Mouse (Mus musculus) layer of hippocampus, postnatal 25 days (tissue): ENCODE results near the gene Dnhd1. TPM values are rescaled to one million over a fixed set of nuclear protein-coding genes. Genes with fewer than 3 reads are reported as not detected.
"Not testable (repeated sequence)": the region's sequence is repeated elsewhere in the genome, so short reads cannot be mapped to it uniquely, and the experiment has no call there.

Source experiments
- DNase-seq, 2 experiments: peaks; one replicate each; pipeline ENCODE4 v3.0.0; 2022; ENCODE audit warnings: mixed read lengths in 2 of 2, low spot score in 1 of 2; ENCODE audit errors: extremely low spot score in 1 of 2
- total RNA-seq, 2 experiments: library from RNA; stranded (reverse); gene quantifications; 2 replicates each; pipeline ENCODE4 v1.2.3; 2021

Gene Dnhd1
- total RNA-seq, 2 experiments from 2014 or later = 4.6 to 5.4 TPM

DNA sequence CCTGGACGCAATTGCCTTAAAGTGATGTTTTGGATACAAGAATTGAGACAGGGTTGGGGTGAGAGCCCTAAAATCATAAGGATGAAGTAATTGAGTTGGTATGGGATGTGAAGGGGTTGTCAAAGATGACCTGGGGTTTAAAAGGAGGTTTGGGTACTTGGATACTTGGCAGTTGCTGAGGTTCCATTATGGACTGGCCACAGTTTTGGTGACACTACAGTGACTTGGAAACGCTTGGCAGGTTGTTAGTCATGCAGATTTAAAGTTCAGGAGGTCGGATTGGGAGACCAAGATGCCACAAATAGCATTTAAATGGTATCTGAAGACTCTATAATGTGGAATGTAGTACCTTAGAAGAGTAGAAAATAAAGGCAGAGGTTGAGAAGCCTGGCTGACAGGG lies 87.0 kb downstream of the Dnhd1 start:
- DNase-seq = no peak

DNA sequence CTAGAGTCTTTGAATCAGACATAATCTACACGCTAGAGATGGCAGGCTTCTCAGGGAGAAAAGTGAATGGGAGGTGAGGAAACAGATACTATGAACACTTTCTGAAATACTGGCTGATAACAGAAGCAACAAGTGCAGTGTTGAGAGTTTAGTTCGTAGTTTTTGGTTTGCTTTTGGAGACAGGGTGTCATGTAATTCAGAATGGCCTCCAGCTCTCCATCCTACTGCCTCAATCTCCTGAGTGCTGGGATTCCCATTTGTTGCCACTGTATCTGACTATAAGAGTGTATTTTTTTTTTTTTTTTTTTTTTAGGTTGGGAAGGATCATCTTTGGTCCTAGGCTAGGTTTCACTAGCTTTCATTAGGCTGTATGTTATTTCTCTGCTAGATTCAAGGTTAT lies 87.7 kb downstream of the Dnhd1 start:
- DNase-seq = no peak

DNA sequence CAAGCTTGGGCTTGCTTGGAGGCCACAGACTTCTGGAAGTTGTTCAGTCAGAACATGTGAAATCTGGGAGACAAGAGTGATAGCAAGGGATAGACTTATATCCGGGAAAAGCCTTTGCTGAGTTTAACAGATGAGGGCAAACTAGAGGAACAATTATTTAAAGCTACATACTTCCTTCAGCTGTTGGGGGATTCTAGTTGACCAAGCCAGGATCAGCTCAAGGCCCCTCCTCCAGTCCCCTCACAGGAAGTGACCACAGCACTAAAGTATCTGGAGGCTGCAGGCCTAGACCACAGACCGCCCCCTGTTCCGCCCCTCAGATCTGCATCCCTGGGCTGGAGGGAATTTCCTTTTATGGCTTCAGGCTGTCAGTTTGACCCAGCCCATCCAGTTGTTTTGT lies 88.3 kb downstream of the Dnhd1 start:
- no peak for DNase-seq

DNA sequence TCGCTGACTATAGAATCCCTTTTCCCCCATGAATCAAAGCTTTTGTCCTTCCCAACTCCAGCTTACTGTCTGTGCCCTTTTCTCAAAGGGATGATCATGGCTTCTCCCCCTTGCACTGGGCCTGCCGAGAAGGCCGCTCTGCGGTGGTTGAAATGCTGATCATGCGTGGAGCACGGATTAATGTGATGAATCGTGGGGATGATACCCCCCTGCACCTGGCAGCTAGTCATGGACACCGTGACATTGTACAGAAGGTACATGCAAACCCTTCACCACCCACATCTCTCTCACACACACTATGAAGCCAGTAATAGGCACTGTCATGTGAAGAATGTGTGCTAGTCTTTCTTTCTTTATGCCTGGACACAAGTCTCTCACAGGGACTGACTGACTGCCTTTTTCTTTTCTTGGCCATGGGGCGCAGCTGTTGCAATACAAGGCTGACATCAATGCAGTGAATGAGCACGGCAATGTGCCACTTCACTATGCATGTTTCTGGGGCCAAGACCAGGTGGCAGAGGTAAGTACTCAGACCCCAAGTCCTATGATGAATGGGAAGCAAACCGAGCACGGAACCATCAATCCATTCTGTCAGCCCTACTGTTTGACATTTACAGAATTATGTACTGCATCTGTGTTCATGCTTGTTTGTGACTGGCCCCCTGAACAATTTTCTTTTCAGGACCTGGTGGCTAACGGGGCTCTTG lies 89.6 kb downstream of the Dnhd1 start:
- peak in 1 of 2 experiments; percentile 2 for DNase-seq

DNA sequence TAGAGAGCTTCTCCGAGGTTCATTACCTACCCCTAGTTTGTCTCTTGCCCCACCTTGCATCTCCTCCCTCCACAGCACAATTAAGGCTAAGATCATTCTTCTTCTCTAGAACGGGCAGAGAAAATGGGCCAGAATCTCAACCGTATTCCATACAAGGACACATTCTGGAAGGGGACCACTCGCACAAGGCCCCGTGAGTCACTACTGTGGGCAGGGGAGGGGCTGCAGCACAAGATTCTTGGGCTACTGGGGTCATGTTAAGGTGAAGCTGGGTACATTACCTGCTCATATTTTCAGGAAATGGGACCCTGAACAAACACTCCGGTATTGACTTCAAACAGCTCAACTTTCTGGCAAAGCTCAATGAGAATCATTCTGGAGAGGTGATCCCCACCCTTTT lies 90.2 kb downstream of the Dnhd1 start:
- peak in 1 of 2 experiments; percentile 3 for DNase-seq

DNA sequence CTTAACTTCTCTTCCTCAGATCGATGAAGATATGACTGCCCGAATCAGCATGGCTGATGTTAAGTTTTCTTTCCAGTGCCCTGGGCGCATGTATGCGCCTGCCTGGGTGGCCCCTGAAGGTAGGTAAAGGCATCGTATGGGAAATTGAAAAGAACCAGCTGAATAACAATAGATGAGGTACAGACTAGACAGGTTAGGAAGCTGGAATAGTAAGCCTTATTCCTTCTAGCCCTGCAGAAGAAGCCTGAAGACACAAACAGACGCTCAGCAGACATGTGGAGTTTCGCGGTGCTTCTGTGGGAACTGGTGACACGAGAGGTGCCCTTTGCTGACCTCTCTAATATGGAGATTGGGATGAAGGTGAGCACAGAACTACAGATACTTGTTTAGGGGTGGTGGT lies 91.4 kb downstream of the Dnhd1 start:
- no peak for DNase-seq

DNA sequence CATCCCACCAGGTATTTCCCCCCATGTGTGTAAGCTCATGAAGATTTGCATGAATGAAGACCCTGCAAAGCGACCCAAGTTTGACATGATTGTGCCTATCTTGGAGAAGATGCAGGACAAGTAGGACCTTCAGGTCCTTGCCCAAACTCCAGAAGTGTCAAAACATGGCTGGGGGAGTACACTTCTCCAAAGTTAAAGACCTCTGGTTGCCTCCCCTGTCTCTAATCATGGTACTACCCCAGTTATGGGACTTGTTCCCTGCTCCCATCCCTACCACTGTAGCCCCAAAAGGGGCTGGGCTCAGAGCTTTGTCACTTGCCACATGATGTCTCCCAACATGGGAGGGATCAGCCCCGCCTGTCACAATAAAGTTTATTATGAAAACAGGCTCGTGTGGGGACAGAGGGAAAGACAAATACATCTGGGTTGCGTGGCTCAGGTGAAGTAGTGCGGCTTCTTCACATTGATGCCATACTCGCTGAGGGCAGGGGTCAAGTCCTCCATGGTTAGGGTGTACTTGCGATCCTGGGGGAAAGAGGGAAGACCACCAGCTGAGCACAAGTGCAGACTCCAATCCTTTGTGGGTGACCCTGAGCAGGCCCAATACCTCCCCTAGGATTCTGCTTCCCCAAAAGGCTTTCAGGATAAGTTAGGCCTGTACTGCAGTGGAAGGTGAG lies 92.0 kb downstream of the Dnhd1 start:
- DNase-seq = not testable (repeated sequence)

DNA sequence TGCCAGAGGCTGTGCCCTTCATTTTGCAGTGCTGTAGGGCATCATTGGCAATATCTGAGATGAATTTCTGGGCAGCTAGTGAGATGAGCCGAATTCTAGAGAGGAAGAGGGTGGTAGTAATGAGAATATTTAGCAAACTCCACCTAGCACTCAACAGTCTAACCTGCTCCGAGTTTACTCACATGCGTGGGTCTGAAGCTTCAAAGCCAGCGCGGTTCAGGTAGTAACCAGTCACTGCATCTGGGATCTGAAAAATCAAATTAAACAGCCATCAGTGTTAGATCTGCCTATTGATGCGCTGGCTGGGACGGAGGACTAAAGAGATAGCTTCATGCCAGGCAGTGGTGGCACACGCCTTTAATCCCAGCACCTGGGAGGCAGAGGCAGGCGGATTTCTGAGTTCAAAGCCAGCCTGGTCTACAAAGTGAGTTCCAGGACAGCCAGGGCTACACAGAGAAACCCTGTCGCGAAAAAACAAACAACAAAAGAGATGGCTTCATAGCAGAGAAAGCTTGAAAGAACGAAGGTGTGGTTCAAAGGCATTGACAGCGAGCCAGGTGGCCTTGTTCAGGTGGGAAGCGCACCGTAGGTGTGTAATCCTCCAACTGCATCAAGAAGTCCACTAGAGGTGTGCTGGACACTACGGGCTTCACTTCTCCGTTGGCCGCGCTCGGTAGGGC lies 92.8 kb downstream of the Dnhd1 start:
- DNase-seq = not testable (repeated sequence)

DNA sequence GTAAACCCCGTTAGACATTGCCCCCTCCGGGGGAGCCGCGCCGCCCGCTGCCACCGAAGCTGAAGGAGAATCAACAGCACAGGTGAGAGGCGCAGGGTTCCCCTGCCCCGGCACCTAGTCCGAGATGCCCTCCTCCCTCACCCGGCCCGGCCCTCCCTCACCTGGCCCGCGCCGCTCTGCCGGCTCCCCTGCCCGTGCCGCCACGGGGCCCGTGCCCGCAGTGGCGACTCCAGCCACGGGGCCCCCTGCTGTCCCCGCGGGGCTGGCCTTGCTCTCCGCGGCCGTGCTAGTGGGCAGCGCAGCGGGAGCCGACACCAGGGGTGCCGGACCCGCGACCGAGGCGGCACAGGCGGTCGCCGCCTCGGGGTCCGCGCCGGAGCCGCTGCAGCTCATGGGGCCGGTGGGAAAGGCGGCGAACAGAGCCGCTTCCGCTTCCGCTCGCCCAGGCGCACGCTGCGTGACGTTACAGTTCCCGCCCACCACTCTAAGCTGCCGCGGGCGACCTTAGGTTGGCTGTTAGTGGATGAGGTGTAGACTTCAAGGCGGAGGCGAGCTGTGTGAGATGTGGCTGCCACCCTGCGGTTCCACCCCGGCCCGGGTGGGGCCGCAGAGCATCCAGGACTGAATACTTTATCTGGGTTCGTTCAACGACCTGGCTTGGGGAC lies 93.4 kb downstream of the Dnhd1 start, which contains the start of gene Taf10:
Taf10 (minus strand) TSS at position 436 of the 665 bp plus-strand sequence.
- peak; percentile 78 to 83 for DNase-seq

DNA sequence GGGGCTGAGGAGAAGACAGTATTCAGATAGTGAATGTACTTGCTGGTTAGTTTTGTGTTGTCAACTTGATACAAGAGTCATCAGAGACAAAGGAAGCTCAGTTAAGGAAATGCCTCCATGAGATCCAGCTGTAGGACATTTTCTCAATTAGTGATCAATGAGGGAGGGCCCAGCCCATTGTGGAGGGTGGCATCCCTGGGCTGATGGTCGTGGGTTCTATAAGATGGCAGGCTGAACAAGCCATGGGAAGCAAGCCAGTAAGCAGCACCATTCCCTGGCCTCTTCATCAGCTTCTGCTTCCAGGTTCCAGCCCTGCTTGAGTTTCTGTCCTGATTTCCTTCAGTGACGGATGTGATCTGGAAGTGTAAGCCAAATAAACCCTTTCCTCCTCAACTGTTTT lies 97.1 kb downstream of the Dnhd1 start:
- DNase-seq = no peak

DNA sequence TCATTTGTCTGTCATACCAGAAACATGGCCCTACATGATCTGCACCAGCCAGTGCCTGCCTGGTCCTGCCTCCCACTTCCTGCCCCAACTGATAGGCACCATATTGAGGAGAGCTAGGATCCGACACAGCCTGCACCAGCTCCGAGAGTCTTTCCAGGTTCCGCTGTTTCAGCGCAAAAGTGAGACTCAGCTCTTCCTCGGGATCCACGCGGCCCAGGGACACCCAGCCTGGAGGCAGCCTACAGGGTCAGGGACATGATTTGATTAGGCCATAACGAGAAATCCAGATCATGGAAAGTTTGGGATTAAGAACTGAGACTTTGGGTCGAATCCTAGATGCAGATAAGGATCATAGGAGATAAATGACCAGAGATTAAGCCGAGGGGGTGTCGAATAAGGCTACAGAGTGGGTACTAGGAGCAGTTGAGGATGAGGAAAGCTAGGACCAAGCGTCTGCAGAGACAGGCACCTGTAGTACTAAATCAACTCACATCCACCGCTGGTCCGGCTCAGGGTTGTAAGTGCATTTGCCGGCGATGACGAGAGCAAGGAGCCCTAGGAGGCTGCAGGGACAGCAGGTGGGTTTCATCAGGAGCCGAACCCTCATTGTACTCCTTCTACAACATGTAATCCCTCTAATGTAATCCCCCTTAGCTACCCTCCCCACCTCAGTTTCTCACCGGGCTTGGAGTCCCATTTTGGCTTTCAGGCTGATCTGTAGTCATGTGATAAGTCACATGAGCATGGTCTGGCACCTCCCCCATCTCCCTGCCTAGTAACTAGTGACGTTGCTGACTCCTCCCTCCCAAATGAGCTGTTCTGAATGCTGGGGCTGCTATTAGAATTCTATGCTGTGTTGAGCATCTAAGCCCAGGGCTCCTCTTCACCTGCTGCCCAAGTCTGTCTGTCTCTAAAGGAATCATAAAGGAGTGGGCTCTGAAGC lies 101.1 kb downstream of the Dnhd1 start, which contains the start of gene Tpp1:
Tpp1 (minus strand) TSS at position 745 of the 943 bp plus-strand sequence.
- peak; percentile 76 to 78 for DNase-seq

DNA sequence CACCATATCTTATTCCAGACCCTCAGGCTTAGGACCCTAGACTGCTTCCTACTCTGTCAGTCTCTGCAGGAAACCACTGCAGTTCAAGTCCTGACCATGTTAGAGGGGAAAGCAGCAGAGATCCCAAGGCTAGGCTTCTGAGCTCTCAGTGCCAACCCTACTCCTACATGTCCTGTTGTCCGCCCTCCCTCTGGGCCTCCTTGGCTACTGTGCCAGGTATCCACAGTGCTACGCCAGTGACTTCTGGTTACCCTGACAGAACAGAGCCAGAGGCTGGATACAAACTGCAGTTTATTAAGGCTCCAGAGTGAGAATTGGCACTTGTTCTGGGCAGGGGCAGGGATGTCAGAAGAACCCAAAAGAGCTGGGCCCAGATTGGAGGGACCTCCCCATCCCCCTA lies 102.1 kb downstream of the Dnhd1 start:
- no peak for DNase-seq

DNA sequence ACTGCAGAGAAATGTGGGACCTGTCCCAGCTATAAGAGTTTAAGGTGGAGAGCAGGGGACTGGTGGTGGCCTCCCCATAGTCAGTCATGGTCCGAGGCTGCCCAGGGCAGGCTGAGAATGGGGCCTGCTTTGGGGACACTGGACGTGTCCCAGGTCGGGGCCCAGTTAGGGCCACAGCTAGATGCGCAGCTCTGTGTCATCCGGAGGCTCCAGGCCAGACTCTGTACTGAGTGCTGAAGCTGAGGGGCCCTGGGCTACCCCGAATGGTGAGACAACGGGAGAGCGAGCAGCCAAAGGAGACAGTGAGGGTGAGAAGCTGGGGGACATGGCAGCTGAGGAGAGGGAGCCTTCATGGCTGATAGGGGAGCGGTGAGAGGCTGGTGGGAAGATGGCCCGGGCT lies 102.7 kb downstream of the Dnhd1 start:
- DNase-seq = no peak

DNA sequence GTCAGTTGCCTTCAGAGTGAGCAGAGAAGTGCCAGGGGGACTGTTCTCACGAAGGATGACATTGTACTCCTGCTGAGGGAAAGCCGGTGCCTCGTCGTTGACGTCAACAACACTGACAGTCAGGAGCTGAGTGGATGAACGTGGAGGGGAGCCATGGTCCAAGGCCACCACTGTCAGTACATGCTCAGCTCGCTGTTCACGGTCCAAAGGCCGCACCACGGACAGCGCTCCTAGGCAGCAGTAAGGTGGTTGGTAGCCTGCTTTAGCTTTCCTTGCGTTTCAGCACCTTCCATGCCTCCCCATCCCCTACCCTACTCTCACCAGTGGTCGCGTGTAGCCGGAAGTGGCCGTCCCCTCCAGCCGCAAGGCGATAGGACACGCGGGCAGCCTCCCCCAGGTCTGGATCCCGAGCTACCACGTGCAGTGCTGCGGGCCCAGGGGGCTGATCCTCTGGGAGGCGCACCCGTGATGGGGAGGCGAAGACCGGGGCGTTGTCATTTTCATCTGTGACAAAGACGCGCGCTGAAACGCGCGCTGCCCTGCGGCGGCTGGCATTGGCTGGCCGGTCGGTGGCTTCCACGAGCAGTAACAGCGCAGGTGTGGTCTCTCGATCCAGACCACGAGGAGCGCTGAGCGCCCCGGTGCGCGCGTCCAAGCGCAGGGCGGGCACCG lies 111.3 kb downstream of the Dnhd1 start:
- DNase-seq = no peak

DNA sequence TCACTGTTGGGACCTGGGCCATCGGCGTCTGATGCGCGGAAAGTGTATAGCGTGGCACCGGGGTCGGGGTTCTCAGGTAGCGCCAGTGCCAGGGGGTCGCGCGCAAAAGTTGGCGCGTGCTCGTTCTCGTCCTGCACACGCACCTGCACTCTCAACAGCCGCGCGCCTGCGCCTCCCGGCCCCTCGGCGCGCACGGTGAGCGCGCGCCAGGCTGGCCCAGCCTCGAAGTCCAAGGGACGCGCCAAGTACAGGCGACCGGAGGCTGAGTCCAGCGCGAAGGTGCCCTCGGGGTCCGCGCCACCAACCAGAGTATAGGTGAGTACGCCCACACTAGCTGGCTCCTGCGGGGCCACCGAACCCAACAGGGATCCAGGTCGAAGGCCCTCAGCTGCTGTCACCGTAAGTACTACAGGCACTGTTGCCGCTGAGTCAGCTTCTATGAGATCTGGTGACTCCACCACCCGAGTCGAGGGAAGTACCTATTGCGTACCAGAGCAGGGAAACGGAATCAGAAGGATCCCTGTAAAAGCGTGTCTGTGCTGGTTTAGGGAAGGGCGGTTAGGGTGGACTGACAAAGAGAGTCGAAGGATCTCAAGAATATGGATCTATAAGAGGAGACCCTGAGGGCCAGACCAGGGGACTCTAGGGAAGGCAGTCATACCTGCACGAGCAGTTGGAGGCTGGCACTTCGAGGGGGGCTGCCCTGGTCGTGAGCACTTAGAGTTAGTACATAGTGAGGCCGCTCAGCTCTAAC lies 112.1 kb downstream of the Dnhd1 start:
- no peak for DNase-seq

DNA sequence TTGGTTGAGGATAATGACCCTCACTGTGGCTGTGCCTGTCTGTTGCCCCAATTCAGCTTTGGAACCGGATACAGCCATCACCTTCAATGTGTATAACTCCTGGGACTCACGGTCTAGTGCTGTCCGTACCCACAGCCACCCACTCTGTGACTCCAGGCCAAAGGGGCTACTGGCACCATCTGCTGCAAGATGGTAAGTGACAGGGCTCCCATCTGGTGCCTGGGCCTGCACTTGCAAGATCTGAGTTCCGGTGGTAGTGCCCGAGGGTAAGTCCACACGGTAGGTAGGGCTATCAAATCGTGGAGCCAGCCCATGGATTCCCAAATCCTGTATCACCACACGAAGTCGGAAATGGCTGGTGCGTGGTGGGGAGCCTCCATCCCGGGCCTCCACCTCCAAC lies 113.7 kb downstream of the Dnhd1 start:
- no peak for DNase-seq

DNA sequence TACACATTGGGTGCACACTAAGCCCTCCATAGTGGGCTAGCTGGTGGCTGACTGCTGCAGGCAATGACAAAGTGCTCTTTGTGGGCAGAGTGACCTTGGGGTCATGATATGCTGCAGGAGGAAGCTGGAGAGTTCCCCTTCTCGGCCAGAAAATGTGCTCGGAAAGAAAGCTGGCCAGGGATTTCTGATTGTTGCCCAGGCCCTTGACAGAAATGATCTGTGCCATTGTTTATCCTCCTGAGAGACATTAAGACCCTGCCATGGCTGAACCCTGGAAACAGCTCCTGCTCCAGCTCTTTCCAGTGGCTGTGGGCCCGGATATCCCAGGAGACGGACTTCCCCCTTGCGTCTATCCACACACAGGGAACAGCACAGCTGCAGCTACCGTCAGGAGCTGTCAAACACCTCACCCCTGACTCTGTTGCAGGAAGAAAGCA lies 117.1 kb downstream of the Dnhd1 start:
- DNase-seq = no peak

DNA sequence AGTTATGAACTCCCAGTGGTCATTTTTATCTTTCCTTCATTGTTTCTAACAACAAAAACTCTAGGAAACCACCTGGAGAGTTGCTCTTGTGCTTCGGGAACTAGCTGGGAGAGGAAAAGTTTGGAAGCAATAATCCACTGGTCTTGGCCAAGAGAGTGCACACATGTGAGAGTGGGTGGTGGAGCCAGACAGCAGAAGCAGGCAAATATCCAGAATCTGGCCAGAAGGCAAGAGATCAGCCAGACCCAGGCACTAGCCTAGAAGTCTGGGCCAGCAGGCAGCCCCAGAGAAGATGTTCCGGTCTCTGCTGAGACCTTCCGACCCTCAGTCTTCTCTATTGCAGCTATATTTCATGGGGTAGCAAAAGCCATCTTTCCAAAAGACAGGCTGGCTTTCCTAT lies 119.3 kb downstream of the Dnhd1 start:
- no peak for DNase-seq
